Mouse (Mus musculus) gastrocnemius, postnatal 10 days (tissue): ENCODE results near the gene Abca2. TPM values are rescaled to one million over a fixed set of nuclear protein-coding genes. Genes with fewer than 3 reads are reported as not detected.

Experiments
- DNase-seq: peaks from one replicate; pipeline ENCODE4 v3.0.0; 2021; ENCODE audit warnings: mixed read lengths
- microRNA-seq, 2 experiments: library from miRNA; unstranded; fragments of <30 nt; microRNA quantifications; one replicate each; pipeline ENCODE4 v1.2.0; 2021
- total RNA-seq, 2 experiments: library from RNA; stranded (reverse); gene quantifications; 2 replicates each; pipeline ENCODE4 v1.2.3; 2021

Abca2 gene
- total RNA-seq, 2 experiments from 2014 or later: 10.4 to 14.1 TPM

GRCm38 (mm10) chr2:25493476-25493961 is 65.0 kb downstream of the Abca2 start, which contains the start of gene Lcn12:
Lcn12 (minus strand) TSS chr2:25493911.
- DNase-seq: no peak

DNA sequence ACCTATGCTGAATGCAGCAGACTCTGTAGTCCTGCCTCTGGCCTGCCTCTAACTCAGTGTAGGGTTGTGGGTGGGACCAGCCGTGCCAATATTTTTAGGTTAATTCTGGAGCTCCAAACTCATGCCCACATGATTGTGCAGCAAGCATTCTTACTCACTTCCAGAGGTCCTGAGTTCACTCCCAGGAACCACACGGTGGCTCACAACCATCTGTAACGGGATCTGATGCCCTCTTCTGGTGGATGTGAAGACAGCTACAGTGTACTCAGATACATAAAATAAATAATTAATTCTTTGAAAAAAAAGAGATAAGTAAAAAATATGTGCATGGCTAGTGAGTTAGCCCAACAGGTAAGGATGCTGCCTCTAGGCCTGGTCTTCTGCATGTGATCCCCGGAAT is 68.0 kb downstream of the Abca2 start:
- DNase-seq: no peak

Small RNAs within 50 kb of the gene (microRNA-seq; reads per million reads assigned to microRNA genes)
- 0 to 0.25 reads per million in 2 experiments for gene Mir3087

Other genes with a start within 250 kb of the Abca2 start
- 10 to 100 TPM; 14.9 to 17.4 TPM for gene Nrarp, start 247.9 kb upstream of the Abca2 start, total RNA-seq
- 1 to 10 TPM; 1.9 to 2.9 TPM for gene Tor4a, start 231.8 kb upstream of the Abca2 start, total RNA-seq
- gene Nelfb, start 217.2 kb upstream of the Abca2 start, total RNA-seq: 10 to 100 TPM; 31.1 to 40.5 TPM
- not detected for gene Stpg3, start 214.1 kb upstream of the Abca2 start, total RNA-seq
- not detected for gene Fam166a, start 210.0 kb upstream of the Abca2 start, total RNA-seq
- 100 to 1,000 TPM; 470 to 500 TPM for gene Tubb4b, start 204.0 kb upstream of the Abca2 start, total RNA-seq
- not detected for gene Slc34a3, start 194.3 kb upstream of the Abca2 start, total RNA-seq
- gene Rnf224, start 191.9 kb upstream of the Abca2 start, total RNA-seq: not detected
- gene Rnf208, start 186.4 kb upstream of the Abca2 start, total RNA-seq: 1 to 10 TPM; 1.9 to 2.2 TPM
- not detected for gene Cysrt1, start 186.3 kb upstream of the Abca2 start, total RNA-seq
- gene AL732309.1, start 181.8 kb upstream of the Abca2 start, total RNA-seq: 1 to 10 TPM; 1.3 to 1.4 TPM
- 10 to 100 TPM; 14.9 to 16.0 TPM for gene Tmem203, start 173.3 kb upstream of the Abca2 start, total RNA-seq
- gene Tprn, start 166.1 kb upstream of the Abca2 start, total RNA-seq: 1 to 10 TPM; 4.7 to 6.8 TPM
- 10 to 100 TPM; 39.5 to 40.3 TPM for gene Ssna1, start 156.3 kb upstream of the Abca2 start, total RNA-seq
- gene Anapc2, start 156.2 kb upstream of the Abca2 start, total RNA-seq: 10 to 100 TPM; 35.2 to 52.2 TPM
- gene Tmem210, start 140.6 kb upstream of the Abca2 start, total RNA-seq: not detected
- under 1 TPM in 1 of 2 experiments, not detected in 1; 0.26 TPM for gene Lrrc26, start 138.8 kb upstream of the Abca2 start, total RNA-seq
- gene Grin1, start 109.5 kb upstream of the Abca2 start, total RNA-seq: under 1 TPM; 0.47 to 0.63 TPM
- gene Man1b1, start 96.4 kb upstream of the Abca2 start, total RNA-seq: 10 to 100 TPM; 21.0 to 25.2 TPM
- gene Dpp7, start 72.3 kb upstream of the Abca2 start, total RNA-seq: 1 to 10 TPM; 7.9 to 9.5 TPM
- gene Uap1l1, start 63.0 kb upstream of the Abca2 start, total RNA-seq: 1 to 10 TPM; 9.0 to 9.8 TPM
- 1 to 10 TPM; 2.1 to 3.7 TPM for gene Sapcd2, start 56.4 kb upstream of the Abca2 start, total RNA-seq
- gene Entpd2, start 32.8 kb upstream of the Abca2 start, total RNA-seq: 10 to 100 TPM; 29.9 to 30.5 TPM
- 10 to 100 TPM; 25.2 to 37.3 TPM for gene Npdc1, start 29.4 kb upstream of the Abca2 start, total RNA-seq
- gene Fut7, start 5.4 kb upstream of the Abca2 start, total RNA-seq: not detected
- under 1 TPM in 1 of 2 experiments, not detected in 1; 0.52 TPM for gene Clic3, start 28.1 kb downstream of the Abca2 start, total RNA-seq
- 10 to 100 TPM; 23.5 to 25.2 TPM for gene Paxx, start 32.4 kb downstream of the Abca2 start, total RNA-seq
- 1 to 10 TPM; 1.7 to 9.6 TPM for gene Ptgds, start 41.3 kb downstream of the Abca2 start, total RNA-seq
- gene Lcn12, start 65.2 kb downstream of the Abca2 start, total RNA-seq: not detected
- 10 to 100 TPM; 65.5 to 66.7 TPM for gene Fbxw5, start 72.0 kb downstream of the Abca2 start, total RNA-seq
- 1 to 10 TPM; 1.4 to 2.0 TPM for gene C8g, start 73.0 kb downstream of the Abca2 start, total RNA-seq
- 10 to 100 TPM; 13.3 to 16.4 TPM for gene Traf2, start 118.2 kb downstream of the Abca2 start, total RNA-seq
- gene Edf1, start 129.1 kb downstream of the Abca2 start, total RNA-seq: 100 to 1,000 TPM; 177 to 185 TPM
- 1 to 10 TPM; 2.7 to 4.1 TPM for gene Mamdc4, start 146.1 kb downstream of the Abca2 start, total RNA-seq
- 10 to 100 TPM; 45.8 to 49.0 TPM for gene Phpt1, start 146.5 kb downstream of the Abca2 start, total RNA-seq
- gene Ajm1, start 153.1 kb downstream of the Abca2 start, total RNA-seq: under 1 TPM; 0.14 to 0.38 TPM
- 10 to 100 TPM; 49.6 to 58.7 TPM for gene Rabl6, start 179.8 kb downstream of the Abca2 start, total RNA-seq
- not detected for gene Ccdc183, start 189.0 kb downstream of the Abca2 start, total RNA-seq
- gene Tmem141, start 193.3 kb downstream of the Abca2 start, total RNA-seq: 10 to 100 TPM; 12.2 to 13.9 TPM
- gene Fcna, start 199.3 kb downstream of the Abca2 start, total RNA-seq: 1 to 10 TPM; 5.6 to 6.5 TPM
- 10 to 100 TPM; 27.7 to 36.4 TPM for gene Lcn8, start 224.4 kb downstream of the Abca2 start, total RNA-seq
- gene Lcn5, start 229.2 kb downstream of the Abca2 start, total RNA-seq: not detected
- not detected for gene Lcn6, start 248.1 kb downstream of the Abca2 start, total RNA-seq